Mouse (Mus musculus) mature B cell (primary cell): Measurements from ENCODE around the gene Ski.

Experiments used
- in situ Hi-C: fragments of 300-500 bp; cut with MboI; formaldehyde crosslinking; loops from 2 replicates; pipeline ENCODE4 v1.14.3; 2019

Ski gene

GRCm38 (mm10) chr4:155222552-155222840 lies at the start of gene Ski:
Ski (minus strand) TSS chr4:155222592.
- in situ Hi-C loops, result no loop called here

GRCm38 (mm10) chr4:155268382-155268781 lies 46.0 kb upstream of the Ski start:
- in situ Hi-C loops, result no loop called here

GRCm38 (mm10) chr4:155267639-155268175 lies 45.3 kb upstream of the Ski start:
- in situ Hi-C loops, result no loop called here

- in situ Hi-C loops, result no loop called here
These were observed 44.7 kb upstream of the Ski start for GRCm38 (mm10) chr4:155267047-155267543.

GRCm38 (mm10) chr4:155264521-155265321 lies 42.3 kb upstream of the Ski start:
- in situ Hi-C loops, result no loop called here

GRCm38 (mm10) chr4:155252253-155252652 lies 29.9 kb upstream of the Ski start:
- in situ Hi-C loops, result no loop called here

- in situ Hi-C loops, result no loop called here
These were observed 28.8 kb upstream of the Ski start for GRCm38 (mm10) chr4:155251147-155251546.

GRCm38 (mm10) chr4:155250361-155251117 lies 28.1 kb upstream of the Ski start:
- in situ Hi-C loops, result no loop called here

- in situ Hi-C loops, result loop anchor here (10.0 to 25.0 kb wide), 2 partner anchors 155 to 362 kb away; partner anchors contain the start of gene Fam213b
These were observed 27.4 kb upstream of the Ski start, which contains the start of gene Faap20 for GRCm38 (mm10) chr4:155249648-155250351. Faap20 (plus strand) TSS chr4:155249802.

GRCm38 (mm10) chr4:155249257-155249647 lies 26.9 kb upstream of the Ski start:
- in situ Hi-C loops, result loop anchor here (10.0 to 25.0 kb wide), 2 partner anchors 154 to 362 kb away; partner anchors contain the start of gene Fam213b

- in situ Hi-C loops, result loop anchor here (10.0 to 25.0 kb wide), 2 partner anchors 153 to 361 kb away; partner anchors contain the start of gene Fam213b
These were observed 25.7 kb upstream of the Ski start for GRCm38 (mm10) chr4:155248054-155248453.

GRCm38 (mm10) chr4:155246691-155247105 lies 24.3 kb upstream of the Ski start:
- in situ Hi-C loops, result loop anchor here (10.0 to 25.0 kb wide), 2 partner anchors 152 to 359 kb away; partner anchors contain the start of gene Fam213b

- in situ Hi-C loops, result loop anchor here (10.0 to 25.0 kb wide), 2 partner anchors 151 to 359 kb away; partner anchors contain the start of gene Fam213b
These were observed 23.5 kb upstream of the Ski start for GRCm38 (mm10) chr4:155245770-155246492.

GRCm38 (mm10) chr4:155243233-155243632 lies 20.8 kb upstream of the Ski start:
- in situ Hi-C loops, result loop anchor here (10.0 to 25.0 kb wide), 2 partner anchors 148 to 356 kb away; partner anchors contain the start of gene Fam213b

GRCm38 (mm10) chr4:155242292-155242691 lies 19.9 kb upstream of the Ski start:
- in situ Hi-C loops, result loop anchor here (10.0 to 25.0 kb wide), 2 partner anchors 147 to 355 kb away; partner anchors contain the start of gene Fam213b

GRCm38 (mm10) chr4:155241789-155242188 lies 19.4 kb upstream of the Ski start:
- in situ Hi-C loops, result loop anchor here (10.0 to 25.0 kb wide), 2 partner anchors 147 to 354 kb away; partner anchors contain the start of gene Fam213b

GRCm38 (mm10) chr4:155239494-155239893 lies 17.1 kb upstream of the Ski start:
- in situ Hi-C loops, result loop anchor here (25.0 kb wide), 1 partner anchor 352 kb away; the partner anchor contains the start of gene Fam213b

- in situ Hi-C loops, result loop anchor here (25.0 kb wide), 1 partner anchor 351 kb away; the partner anchor contains the start of gene Fam213b
These were observed 15.9 kb upstream of the Ski start for GRCm38 (mm10) chr4:155238276-155238675.

GRCm38 (mm10) chr4:155236737-155237385 lies 14.5 kb upstream of the Ski start:
- in situ Hi-C loops, result loop anchor here (25.0 kb wide), 1 partner anchor 350 kb away; the partner anchor contains the start of gene Fam213b
